Mouse (Mus musculus) cortical plate, adult 2 months (tissue): ENCODE measurements around the gene Ddx43. TPM values are rescaled to one million over a fixed set of nuclear protein-coding genes. Genes with fewer than 3 reads are reported as not detected.

Source experiments
- H3K27ac ChIP-seq: fragments of 200-500 bp; 2 replicates; pipeline ENCODE4 v1.5.1; 2012; ENCODE audit warnings: low read length, control low read depth, inconsistent platforms; ENCODE audit not compliant: insufficient read depth
- H3K4me1 ChIP-seq: fragments of 200-500 bp; 2 replicates; pipeline ENCODE4 v1.6.1; 2011; ENCODE audit warnings: low read length; ENCODE audit not compliant: control insufficient read depth, insufficient read depth
- H3K4me3 ChIP-seq: fragments of 200-500 bp; 2 replicates; pipeline ENCODE4 v1.5.1; 2011; ENCODE audit warnings: mild to moderate bottlenecking, low read length, control low read depth; ENCODE audit not compliant: insufficient read depth
- CTCF ChIP-seq: fragments of 200-500 bp; IDR thresholded peaks from 2 replicates; pipeline ENCODE4 v1.5.1; 2011; ENCODE audit warnings: mild to moderate bottlenecking, control low read depth, low read length; ENCODE audit not compliant: insufficient read depth; ENCODE audit errors: extremely low read depth
- POLR2A ChIP-seq: fragments of 200-500 bp; IDR thresholded peaks from 2 replicates; pipeline ENCODE4 v1.6.1; 2011; ENCODE audit warnings: mild to moderate bottlenecking, low read length, control low read depth; ENCODE audit not compliant: insufficient read depth; ENCODE audit errors: extremely low read depth
- polyA plus RNA-seq: library from polyadenylated mRNA; depleted of rRNA; stranded (reverse); fragments of >200 nt; gene quantifications from 2 replicates; pipeline ENCODE4 v1.2.3, GENCODE M21; 2012

Ddx43 gene
- polyA plus RNA-seq, 1 experiment = 0.27 TPM

- Histone ChIP-seq H3K27ac (no peak overlapping the region), H3K4me3 (no peak overlapping the region), H3K4me1 (no peaks in the 10 kb centered on the region)
- TF ChIP-seq POLR2A (no peak), CTCF (no peak)
These were observed 975 bp upstream of the Ddx43 start for GRCm38 (mm10) chr9:78394602-78395001.

DNA sequence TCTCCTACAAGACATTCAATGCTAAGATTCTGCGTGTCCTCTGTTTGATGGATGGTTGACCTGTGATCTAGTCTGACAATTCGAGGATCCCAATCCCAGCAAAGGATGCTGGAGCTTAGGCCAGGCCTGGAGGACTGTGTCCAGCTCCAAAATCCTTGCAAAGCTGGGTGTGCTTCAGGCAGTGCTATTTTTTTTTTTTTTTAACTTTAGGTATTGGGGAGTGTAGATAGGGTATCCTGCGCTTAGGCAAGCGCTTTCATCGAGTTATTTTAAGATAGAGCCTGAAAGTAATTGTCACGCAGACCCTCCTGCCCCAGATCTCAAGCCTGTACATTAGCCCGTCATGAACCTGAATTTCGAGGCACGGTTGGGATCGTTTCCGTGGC lies 340 bp upstream of the Ddx43 start:
- H3K4me3 ChIP-seq = no peak overlapping the region
- TF ChIP-seq CTCF (no peak), POLR2A (no peak)
- H3K4me1 ChIP-seq = no peaks in the 10 kb centered on the region
- H3K27ac ChIP-seq = no peak overlapping the region

- Histone ChIP-seq H3K4me3 (no peak overlapping the region), H3K27ac (no peak overlapping the region)
These were observed 940 bp downstream of the Ddx43 start for GRCm38 (mm10) chr9:78396517-78396916.

DNA sequence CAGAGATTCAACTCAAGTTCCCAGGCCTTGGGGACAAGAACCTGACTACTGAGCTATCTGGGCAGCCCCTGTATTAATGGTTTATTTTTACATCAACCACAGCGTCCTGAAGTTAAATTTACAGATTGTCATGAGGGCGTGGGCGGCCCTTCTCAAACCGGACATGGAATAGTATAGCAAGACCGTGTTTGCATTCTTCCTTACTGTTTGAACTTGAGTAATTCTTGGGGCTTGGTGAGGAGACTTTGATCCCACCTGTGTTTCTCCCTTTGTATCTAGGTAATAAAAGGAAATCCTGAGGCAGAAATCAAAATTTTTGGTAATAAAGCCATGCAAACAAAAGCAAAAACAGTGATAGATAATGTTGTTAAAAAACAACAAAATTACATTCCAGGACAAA lies 5.0 kb downstream of the Ddx43 start:
- no peak overlapping the region for H3K27ac ChIP-seq
- TF ChIP-seq POLR2A (no peak), CTCF (no peak)
- H3K4me3 ChIP-seq = no peak overlapping the region
- no peaks in the 10 kb centered on the region for H3K4me1 ChIP-seq

More at GRCm38 (mm10) chr9:78396517-78396916, 940 bp downstream of the Ddx43 start:
- no peaks in the 10 kb centered on the region for H3K4me1 ChIP-seq
- no peak for TF ChIP-seq POLR2A
- no peak for TF ChIP-seq CTCF

DNA sequence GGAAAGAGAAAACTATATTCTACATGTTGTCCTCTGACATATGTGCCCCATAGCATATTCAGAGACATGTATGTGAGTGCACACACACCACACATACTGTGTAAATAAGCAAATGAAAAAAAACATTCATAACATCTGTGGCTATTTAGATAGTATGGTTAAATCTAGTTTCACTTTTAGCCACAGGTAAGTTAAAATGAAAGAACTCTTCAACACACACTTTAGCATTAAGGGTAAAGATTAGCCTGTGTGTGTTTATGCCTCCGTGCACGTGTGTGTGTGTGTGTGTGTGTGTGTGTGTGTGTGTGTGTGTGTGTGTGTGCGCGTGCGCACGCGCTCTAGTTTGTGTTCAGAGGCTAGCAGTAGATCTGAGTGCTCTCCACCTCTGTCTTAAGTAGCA lies 6.0 kb downstream of the Ddx43 start:
- Histone ChIP-seq H3K4me3 (no peak overlapping the region), H3K27ac (no peak overlapping the region), H3K4me1 (no peaks in the 10 kb centered on the region)
- no peak for TF ChIP-seq POLR2A
- TF ChIP-seq CTCF = no peak

- TF ChIP-seq POLR2A (no peak), CTCF (no peak)
- peak overlapping the region; percentile 26 for H3K4me3 ChIP-seq
- H3K4me1 ChIP-seq = no peaks in the 10 kb centered on the region
- no peak overlapping the region for H3K27ac ChIP-seq
These were observed 31.8 kb downstream of the Ddx43 start for GRCm38 (mm10) chr9:78427362-78427781.

GRCm38 (mm10) chr9:78428185-78428584 lies 32.6 kb downstream of the Ddx43 start:
- H3K4me3 ChIP-seq = no peak overlapping the region
- no peaks in the 10 kb centered on the region for H3K4me1 ChIP-seq
- no peak overlapping the region for H3K27ac ChIP-seq
- no peak for TF ChIP-seq CTCF
- no peak for TF ChIP-seq POLR2A

DNA sequence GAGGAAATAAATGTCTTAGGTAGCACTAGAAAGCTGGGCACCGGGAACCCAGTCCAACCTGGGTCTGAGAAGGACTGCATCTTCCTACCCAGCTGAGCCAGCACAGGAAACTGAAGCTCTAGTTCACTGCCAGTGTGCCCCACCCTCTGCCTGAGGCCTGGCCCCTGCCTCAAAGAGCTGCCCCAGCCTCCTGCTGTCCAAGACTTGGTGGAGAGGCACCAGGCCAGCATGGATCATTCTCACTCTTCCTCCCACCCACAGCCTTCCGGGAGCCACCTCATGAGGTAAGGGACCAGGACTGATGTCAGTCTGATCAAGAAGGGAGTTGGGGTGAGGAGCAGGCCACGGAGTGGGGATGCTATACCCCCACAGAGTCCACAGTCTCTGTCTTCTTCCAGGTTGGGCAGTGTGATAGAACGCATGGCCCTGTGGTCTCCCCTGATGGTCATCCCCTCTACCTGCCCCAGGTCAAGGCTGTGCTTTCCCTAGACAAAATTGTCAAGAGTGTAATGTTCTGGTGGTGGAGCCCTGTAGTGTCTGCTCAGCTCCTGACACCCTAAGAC lies 33.4 kb downstream of the Ddx43 start:
- Histone ChIP-seq H3K27ac (no peak overlapping the region), H3K4me1 (no peaks in the 10 kb centered on the region), H3K4me3 (no peak overlapping the region)
- TF ChIP-seq CTCF (no peak), POLR2A (no peak)

DNA sequence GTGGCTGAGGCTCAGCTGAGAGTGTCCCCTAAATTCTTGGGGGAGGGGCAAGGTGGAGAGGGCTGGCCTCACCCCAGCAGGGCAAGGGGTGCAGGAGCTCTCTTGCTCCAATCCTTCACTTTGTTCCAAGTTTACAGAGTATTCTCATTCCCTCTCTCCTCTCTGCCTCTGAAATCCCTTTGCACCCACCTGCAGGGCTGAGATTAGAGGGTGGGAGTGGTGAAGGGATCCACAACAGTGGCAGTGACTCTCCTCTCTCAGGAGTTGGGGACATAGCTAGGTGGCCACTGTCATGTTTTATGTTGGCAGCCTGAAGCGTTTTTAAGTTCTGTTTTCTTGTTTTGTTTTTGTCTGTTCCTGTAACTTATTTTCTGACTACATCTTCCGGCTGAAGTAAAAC lies 34.0 kb downstream of the Ddx43 start:
- H3K27ac ChIP-seq = no peak overlapping the region
- no peak overlapping the region for H3K4me3 ChIP-seq

DNA sequence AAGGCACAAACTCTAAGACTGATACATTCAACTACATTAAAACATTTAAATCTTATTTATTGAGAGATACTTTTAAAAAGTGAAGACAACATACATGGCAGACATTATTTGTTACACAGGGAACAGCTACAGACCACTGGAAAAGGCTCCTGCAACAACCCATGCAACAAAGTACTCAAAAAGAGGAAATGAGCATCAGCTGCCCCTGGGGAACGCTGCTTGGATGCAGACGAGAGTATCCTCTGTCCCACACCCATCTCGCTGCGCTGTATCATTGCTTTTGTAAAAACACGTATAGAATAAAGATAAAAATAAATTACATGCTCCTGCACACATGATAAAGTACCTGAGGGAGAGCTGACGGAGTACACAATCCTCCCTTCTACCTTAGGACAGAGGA lies 34.9 kb downstream of the Ddx43 start:
- Histone ChIP-seq H3K4me3 (no peak overlapping the region), H3K27ac (no peak overlapping the region), H3K4me1 (no peaks in the 10 kb centered on the region)
- no peak for TF ChIP-seq POLR2A

More for the DNA sequence above, 34.0 kb downstream of the Ddx43 start:
- TF ChIP-seq POLR2A (no peak), CTCF (no peak)
- no peaks in the 10 kb centered on the region for H3K4me1 ChIP-seq
